8 mouse cellular contexts compared by ENCODE assay signal in the genomic region with DNA sequence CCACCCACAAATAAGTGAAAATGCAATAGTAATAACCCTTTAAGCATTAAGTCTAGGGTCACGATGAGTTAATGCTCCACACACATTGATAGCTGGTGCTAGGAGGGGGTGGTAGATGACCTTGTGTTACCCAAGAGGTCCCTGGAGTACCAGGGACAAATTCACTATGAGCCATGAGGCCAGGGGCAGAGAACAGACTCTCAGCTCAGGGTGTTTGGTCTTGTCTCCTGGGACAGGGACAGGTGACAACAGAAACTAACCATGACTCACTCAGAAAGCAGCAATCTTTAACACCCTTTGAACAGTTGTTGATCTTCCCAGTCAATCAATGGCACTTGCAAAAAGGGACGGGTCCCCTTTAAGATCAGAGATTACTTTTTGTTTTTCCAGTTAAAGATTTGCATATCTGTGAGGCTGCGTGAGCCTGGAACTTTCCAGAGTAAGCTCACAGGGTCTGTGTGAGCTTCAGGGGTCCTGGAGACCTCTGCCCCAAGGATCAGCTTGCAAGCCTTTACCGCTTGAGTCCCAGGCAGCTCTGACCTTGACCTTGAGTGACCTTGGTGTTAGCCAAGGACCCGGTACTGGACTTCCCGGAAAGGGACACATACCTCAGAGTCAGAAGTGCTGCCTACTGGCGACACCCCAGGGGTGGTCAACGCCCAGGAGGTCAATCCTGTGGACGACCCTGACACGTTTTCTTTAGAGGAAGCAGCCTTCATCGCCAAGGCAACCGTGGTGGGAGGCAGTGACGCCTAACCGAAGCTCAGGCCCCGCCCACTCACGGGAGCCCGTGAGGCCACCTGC. TPM values are rescaled to one million over a fixed set of nuclear protein-coding genes. Genes with fewer than 3 reads are reported as not detected.
DNase-seq lines count a peak whose midpoint lies in the region; ATAC-seq lines count a peak whose summit lies in the region.

Cabcoco1 (minus strand) TSS at position 758 of the 804 bp plus-strand sequence.

- no peaks in the 10 kb centered on the region for H3K27me3 ChIP-seq in hindbrain, embryonic 15.5 days

- no peak within 1 kb of the TSS; the same call in 1 of the 2 replicates for H3K9ac ChIP-seq in hindbrain, embryonic 15.5 days

- peaks cover 18% of the 10 kb centered on the region for H3K4me1 ChIP-seq in hindbrain, embryonic 15.5 days (replicated peaks)

- ATAC-seq in frontal cortex, adult (ENCODE audit: low TSS enrichment) = peak; percentile 85
- ATAC-seq in hindbrain, embryonic 15.5 days (ENCODE audit: low FRiP score, low read depth) = peak; percentile 39

- H3K4me3 ChIP-seq in hindbrain, embryonic 15.5 days = peak within 1 kb of the TSS; percentile 34

- peak within 1 kb of the TSS; percentile 63 for H3K27ac ChIP-seq in hindbrain, embryonic 15.5 days (replicated peaks)

- peak; percentile 61 to 80 for DNase-seq in CD8-positive naive resting alpha-beta T cell, adult 2 months (ENCODE audit: low read depth in 2 of 2, low spot score in 2 of 2)
- DNase-seq in c-Kit-positive CD71-negative TER-119-negative erythroid progenitor cells, embryonic 14.5 days (ENCODE audit: low read depth) = peak; percentile 62
- peak; percentile 45 to 48 for DNase-seq in layer of hippocampus, postnatal 36 days
- peak; percentile 74 for DNase-seq in lung, postnatal 10 days
- DNase-seq in ovary, postnatal 14 days (ENCODE audit: low spot score) = peak; percentile 48
- DNase-seq in thymus, postnatal 14 days = peak; percentile 90

- H3K4me2 ChIP-seq in hindbrain, embryonic 15.5 days = peak within 1 kb of the TSS; percentile 56

- no peaks in the 10 kb centered on the region for H3K36me3 ChIP-seq in hindbrain, embryonic 15.5 days

- 5% methylated on average over 17 of the region's 17 CpGs for WGBS in hindbrain, embryonic 15.5 days

- H3K9me3 ChIP-seq in hindbrain, embryonic 15.5 days = no peaks in the 10 kb centered on the region

RNA-seq across cellular contexts. Expression of gene Cabcoco1, which starts in this region (rescaled TPM):
- 1.7 and 3.4 TPM in 2 replicates for polyA plus RNA-seq in hindbrain, embryonic 15.5 days (2015; fragmentation: Nextera tagmentation; extraction: Ambion mirVana)
- 1 to 10 TPM; 2.6 to 3.3 TPM for total RNA-seq in layer of hippocampus, postnatal 36 days (2021)

Comparison
In these comparisons a context has a peak if more than half of its experiments do, and no peak if none do; other contexts are left out.
1. Peak in every context shown above with its lines: DNase-seq, ATAC-seq, H3K4me3 ChIP-seq and H3K27ac ChIP-seq.